Mouse (Mus musculus): ENCODE results near the gene Aen.

Gene Aen

GRCm38 (mm10) chr7:78895021-78895652 is 517 bp upstream of the Aen start:
- DNase-seq: no peak

DNA sequence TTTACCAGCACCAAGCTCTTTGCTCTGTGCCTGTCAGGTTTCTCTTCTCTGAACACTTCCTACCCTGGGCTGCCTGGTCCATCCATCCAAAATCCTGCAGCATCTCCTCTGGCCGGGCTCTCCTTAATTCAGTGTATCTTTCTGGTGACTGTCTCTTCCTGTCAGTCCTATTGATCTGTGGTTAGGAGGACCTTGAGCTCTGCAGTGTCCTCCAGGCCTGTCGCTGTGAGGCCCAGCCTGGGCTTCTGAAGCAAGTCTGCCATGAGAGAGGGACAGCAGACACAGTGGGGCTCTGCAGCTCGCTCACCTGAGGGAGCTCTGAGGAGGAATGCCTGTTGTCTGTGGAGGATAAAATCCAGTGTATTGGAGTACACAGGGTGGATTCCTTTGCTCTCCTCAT is 1.9 kb downstream of the Aen start:
- DNase-seq: no peak

DNA sequence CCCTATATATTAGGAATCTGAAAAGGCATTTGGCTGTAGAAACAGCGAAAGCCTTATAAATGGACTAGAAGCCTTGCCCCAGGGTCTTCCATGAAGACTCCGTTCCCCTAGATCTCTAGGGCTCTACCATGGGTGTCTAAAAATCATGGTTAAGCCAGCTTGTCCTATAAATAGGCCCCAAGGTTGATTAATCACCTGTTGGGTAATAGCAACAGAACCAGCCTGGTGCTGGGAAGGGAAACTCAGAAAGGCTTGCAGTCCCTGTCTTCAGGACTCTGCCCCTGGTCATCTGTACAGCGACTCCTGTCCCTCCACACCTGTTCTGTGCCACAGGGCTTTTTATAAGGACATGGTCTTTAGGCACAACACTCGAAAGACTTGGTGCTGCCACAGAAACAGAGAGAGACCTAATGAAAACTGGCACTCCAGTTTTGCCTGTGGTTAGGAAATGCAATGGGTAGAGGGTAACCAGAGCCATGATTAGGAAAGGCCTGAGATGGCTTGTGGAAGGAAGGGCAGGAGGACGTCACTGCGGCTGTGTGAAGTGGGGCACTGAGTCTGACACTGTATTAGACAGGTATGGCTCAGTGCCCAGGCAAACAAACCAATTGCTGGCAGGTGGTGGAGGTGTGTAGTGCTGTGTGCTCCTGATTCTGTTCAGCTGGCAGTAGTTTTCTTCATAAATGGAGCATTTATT is 7.7 kb downstream of the Aen start:
- DNase-seq: no peak

GRCm38 (mm10) chr7:78904175-78904574 is 8.5 kb downstream of the Aen start:
- DNase-seq: no peak

GRCm38 (mm10) chr7:78909026-78909425 is 13.4 kb downstream of the Aen start:
- DNase-seq: no peak

DNA sequence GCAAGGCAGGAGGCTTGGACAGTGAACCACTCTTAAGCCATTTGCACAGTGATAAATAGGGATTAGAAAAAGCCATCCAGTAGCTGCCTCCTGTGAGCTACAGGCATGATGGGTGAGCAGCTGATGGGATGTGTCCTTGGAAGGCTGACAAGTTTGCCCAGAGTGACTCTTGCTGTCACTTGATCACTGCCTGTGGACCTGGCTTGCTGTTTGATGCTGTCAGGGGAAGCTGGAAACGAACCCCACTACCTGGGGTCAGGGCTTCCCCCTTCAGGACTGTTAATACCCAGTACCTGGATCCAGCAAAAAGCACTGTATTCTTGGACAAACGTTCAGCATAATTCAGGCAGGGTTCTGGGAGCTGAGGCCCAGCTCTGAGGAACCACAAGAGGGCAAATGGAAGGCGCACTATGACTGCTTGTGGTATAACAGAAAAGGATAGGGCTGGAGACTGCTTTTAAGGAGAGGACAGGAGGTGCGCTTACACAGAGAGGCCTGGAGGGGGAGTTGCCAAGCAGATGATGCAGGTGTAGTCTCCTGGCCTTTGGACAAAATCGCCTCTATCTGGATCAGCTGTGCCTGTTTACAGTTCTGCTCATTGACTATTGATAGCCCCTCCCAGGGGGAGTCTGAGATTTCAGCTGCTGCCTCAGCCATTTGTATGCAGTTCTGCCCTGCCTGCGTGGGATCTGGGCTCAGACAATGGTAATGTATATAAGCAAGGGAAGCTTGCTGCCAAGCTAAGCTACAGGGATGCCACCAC is 14.9 kb downstream of the Aen start:
- DNase-seq: peak; percentile 88

GRCm38 (mm10) chr7:78911209-78911608 is 15.6 kb downstream of the Aen start:
- DNase-seq: peak; percentile 80

DNA sequence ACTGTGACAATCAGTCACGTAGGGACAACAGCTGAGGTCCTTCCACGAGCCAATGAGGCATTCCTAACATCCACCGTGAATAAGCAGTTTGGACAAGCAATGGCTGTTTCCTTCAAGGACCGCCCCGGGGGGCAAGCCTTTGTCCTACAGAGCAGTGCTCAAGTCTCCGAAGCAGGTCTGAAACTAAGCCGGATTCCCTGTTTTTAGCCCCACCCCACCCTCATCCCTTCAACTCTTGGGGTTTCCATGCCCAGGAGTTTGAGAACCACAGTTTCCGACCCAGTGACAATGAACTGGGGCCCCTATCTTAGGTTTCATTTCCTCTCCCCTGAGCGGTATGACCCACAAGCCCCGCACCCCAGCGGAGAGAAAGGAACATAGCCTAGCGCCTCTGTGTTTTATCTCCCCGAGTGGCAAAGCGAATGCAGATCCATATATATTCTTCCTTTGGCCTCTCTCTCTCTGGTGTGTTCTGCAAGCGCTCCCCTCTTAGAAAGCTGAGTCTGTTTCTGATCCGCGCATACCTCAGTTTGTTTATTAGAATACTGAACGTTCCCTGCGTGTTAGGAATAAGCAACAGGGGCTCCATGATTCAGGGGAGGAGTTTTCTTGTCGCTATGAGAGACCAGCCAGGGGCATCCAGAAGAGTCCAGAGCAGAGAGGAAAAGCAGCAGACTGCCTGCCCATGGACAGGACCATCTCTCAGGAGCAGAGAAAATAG is 16.8 kb downstream of the Aen start:
- DNase-seq: peak; percentile 91

GRCm38 (mm10) chr7:78912974-78913474 is 17.4 kb downstream of the Aen start, which contains the start of gene Isg20:
TSS of gene Isg20 (plus strand) at chr7:78913424.
- DNase-seq: peak; percentile 90

GRCm38 (mm10) chr7:78913649-78914544 is 18.2 kb downstream of the Aen start:
- peak; percentile 99 for DNase-seq

DNA sequence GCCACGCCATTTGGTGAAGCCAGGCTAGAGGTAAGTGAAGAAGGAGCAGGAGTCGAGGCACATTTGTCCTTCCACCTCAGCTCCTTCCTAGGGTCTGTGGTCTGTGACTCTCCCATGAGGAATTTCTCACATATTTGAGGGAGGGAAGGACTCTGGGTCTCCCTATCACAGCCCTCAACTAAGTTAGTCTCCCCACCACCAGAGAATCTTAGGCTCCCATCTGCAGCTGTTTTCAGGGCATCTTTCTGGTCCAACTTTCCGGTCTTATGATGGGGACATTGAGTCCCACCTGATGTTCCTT is 18.8 kb downstream of the Aen start:
- DNase-seq: no peak

DNA sequence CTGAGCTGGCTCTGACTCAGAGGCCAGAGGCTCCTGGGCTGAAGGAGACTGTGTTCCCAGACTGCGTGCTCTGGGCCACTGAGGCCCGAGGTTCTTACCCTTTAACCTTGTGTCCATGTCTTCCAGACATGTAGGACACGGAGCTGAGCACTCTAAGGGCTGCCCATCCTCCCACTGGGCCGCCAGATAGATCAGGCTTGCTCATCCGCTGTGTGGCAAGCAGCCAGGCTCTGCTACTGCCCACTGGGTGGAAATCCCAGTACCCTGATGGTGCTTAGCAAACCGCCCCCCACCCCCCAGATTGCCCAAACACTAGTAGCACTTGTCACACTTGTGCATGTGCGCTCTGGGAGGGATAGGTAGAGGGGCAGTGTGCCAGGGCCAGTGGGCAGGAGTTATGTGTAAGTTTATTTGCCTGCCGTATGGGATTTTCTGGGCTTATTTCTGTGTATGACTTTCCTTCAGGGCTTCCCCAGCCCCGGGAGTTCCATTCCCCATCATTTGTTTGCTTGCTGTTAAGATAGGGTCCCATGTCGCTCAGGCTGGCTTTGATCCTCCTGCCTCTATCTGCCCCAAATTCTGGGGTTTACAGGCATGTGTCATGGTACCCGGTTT is 19.3 kb downstream of the Aen start:
- peak; percentile 92 for DNase-seq

GRCm38 (mm10) chr7:78918686-78919085 is 23.0 kb downstream of the Aen start:
- DNase-seq: peak; percentile 88

- peak; percentile 81 for DNase-seq
Observed at GRCm38 (mm10) chr7:78922506-78922905, 26.9 kb downstream of the Aen start.

- DNase-seq: peak; percentile 93
Observed at GRCm38 (mm10) chr7:78924300-78924699, 28.6 kb downstream of the Aen start.

GRCm38 (mm10) chr7:78924796-78925195 is 29.1 kb downstream of the Aen start:
- DNase-seq: no peak

DNA sequence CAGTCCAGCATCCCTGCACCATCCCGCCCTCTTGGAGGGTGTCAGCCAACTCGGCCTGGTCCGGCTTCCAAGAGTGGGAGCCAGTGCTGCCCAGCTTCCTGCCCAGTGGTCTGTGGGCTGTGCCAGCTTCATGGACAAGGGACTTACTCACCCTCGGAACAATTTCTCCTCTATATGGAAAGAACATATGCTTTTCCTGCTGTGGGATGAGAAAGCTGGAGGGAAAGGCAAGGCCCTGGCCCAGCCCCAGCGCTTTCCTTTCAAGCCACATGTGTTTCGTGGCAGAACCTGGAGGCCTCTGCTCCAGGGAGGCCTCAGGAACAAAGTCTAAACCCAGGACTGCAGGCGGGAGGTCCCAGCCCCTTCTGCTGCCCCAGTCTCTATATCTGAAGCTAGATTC is 30.0 kb downstream of the Aen start:
- DNase-seq: no peak

- DNase-seq: no peak
Observed at GRCm38 (mm10) chr7:78926156-78926555, 30.5 kb downstream of the Aen start.

DNA sequence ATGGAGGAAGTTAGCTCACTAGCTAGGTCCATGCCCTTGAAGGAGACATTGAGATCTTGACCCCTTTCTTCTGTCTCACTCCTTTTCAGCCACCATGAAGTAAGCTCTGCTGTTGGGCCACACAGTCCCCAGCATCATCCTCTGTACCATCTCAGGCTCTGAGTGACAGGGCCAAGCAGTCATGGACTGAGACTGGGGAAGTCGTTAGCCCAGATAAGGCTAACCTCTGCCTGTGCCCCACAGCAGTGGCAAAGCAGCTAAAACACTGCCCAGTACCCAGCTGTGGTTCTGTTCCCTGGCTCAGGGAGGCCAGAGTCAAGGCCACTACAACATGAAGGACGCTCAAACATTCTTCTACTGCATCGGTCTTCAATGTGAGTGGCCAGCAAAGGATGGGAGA is 31.6 kb downstream of the Aen start:
- no peak for DNase-seq

GRCm38 (mm10) chr7:78938957-78939602 is 43.4 kb downstream of the Aen start:
- no peak for DNase-seq

DNA sequence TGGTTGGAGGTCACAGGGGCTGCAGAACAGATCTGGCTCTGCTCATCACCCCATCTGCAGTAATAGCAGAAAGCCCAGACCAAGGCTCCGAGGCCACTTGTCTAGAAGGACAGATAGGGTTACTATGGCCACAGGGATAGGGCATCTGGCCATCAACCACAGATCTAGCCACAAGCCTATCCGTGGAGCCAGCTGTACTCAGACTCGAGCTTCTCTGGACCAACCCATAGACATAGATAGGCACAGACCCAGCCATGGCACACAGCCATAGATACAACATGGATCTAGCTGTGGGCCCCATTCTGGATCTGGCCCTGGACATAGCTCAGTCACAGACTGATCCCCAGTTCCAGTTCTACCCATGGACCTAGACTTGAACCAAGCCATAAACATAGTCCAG is 45.3 kb downstream of the Aen start:
- DNase-seq: no peak
